Mouse (Mus musculus) CH12.LX (cell line): ENCODE measurements around the gene Spag5. TPM values are rescaled to one million over a fixed set of nuclear protein-coding genes. Genes with fewer than 3 reads are reported as not detected.

Source experiments
- DNase-seq: peaks from one replicate; pipeline ENCODE4 v3.0.0-alpha.2; 2013; ENCODE audit errors: extremely low read depth
- H3K27ac ChIP-seq: 2 replicates; pipeline ENCODE4 v1.5.1; 2012; ENCODE audit warnings: low read depth, mild to moderate bottlenecking, control low read depth, moderate library complexity; ENCODE audit not compliant: insufficient read depth
- H3K27me3 ChIP-seq: replicated peaks from 2 replicates; pipeline ENCODE3; 2012; ENCODE audit warnings: inconsistent platforms
- H3K36me3 ChIP-seq, 2 experiments: replicated peaks in 1 of 2; 2 replicates each; pipeline versions ENCODE3 to v1.6.1; 2012; ENCODE audit warnings: inconsistent platforms in 1 of 2, low read length in 1 of 2, mild to moderate bottlenecking in 1 of 2, mixed read lengths in 1 of 2, moderate library complexity in 1 of 2; ENCODE audit not compliant: control insufficient read depth in 1 of 2, insufficient read depth in 1 of 2
- H3K4me1 ChIP-seq, 2 experiments: 2 replicates each; pipeline ENCODE4 v1.6.1; 2012; ENCODE audit warnings: inconsistent platforms in 1 of 2, moderate library complexity in 1 of 2; ENCODE audit not compliant: insufficient read depth in 2 of 2, control insufficient read depth in 1 of 2
- H3K4me2 ChIP-seq: 2 replicates; pipeline ENCODE4 v1.6.1; 2012; ENCODE audit warnings: low read depth, mild to moderate bottlenecking, control low read depth; ENCODE audit not compliant: poor library complexity, insufficient read depth, severe bottlenecking
- H3K4me3 ChIP-seq, 3 experiments: fragments of 150-350 bp in 1 of 3; sonication (generic) in 1 of 3; replicated peaks in 1 of 3; 2 replicates each; pipeline versions ENCODE3 to v1.5.1; 2011 to 2012; ENCODE audit warnings: low read depth in 2 of 3, low read length in 2 of 3, mild to moderate bottlenecking in 2 of 3, moderate library complexity in 2 of 3, control low read depth in 1 of 3, improper control_type of control experiment in 1 of 3, inconsistent platforms in 1 of 3, mixed read lengths in 1 of 3; ENCODE audit not compliant: poor library complexity in 1 of 3
- H3K79me2 ChIP-seq: replicated peaks from 2 replicates; pipeline ENCODE4 v1.6.1; 2012; ENCODE audit warnings: mild to moderate bottlenecking, moderate library complexity; ENCODE audit not compliant: control insufficient read depth, poor library complexity, insufficient read depth, severe bottlenecking; ENCODE audit errors: extremely low read depth
- H3K9ac ChIP-seq: 2 replicates; pipeline ENCODE4 v1.6.1; 2012; ENCODE audit warnings: low read depth, mild to moderate bottlenecking, control low read depth, moderate library complexity; ENCODE audit not compliant: insufficient read depth
- H3K9me3 ChIP-seq: replicated peaks from 2 replicates; pipeline ENCODE3; 2012; ENCODE audit warnings: low read length, inconsistent platforms, mixed read lengths
- CHD1 ChIP-seq: IDR thresholded peaks from 2 replicates; pipeline ENCODE4 v1.6.1; 2012; ENCODE audit warnings: low read depth, low read length, improper control_type of control experiment, inconsistent platforms
- CHD2 ChIP-seq: IDR thresholded peaks from 2 replicates; pipeline ENCODE4 v1.6.1; 2011; ENCODE audit warnings: low read length, improper control_type of control experiment
- CTCF ChIP-seq, 2 experiments: IDR thresholded peaks in 1 of 2; conservative IDR thresholded peaks in 1 of 2; 2 replicates each; pipeline ENCODE4 v1.5.1; 2011 to 2012; ENCODE audit warnings: low read depth in 2 of 2, low read length in 2 of 2, improper control_type of control experiment in 1 of 2, inconsistent platforms in 1 of 2, mild to moderate bottlenecking in 1 of 2, moderate library complexity in 1 of 2
- E2F4 ChIP-seq: IDR thresholded peaks from 2 replicates; pipeline ENCODE4 v1.6.1; 2011; ENCODE audit warnings: low read depth, low read length, improper control_type of control experiment; ENCODE audit not compliant: insufficient replicate concordance
- EP300 ChIP-seq: IDR thresholded peaks from 2 replicates; pipeline ENCODE4 v1.6.1; 2011; ENCODE audit warnings: low read length, improper control_type of control experiment
- ETS1 ChIP-seq: conservative IDR thresholded peaks from 2 replicates; pipeline ENCODE4 v1.6.1; 2012; ENCODE audit warnings: low read depth, mild to moderate bottlenecking, inconsistent platforms, low read length, improper control_type of control experiment, moderate library complexity
- HCFC1 ChIP-seq: IDR thresholded peaks from 2 replicates; pipeline ENCODE4 v1.6.1; 2012; ENCODE audit warnings: low read depth, mild to moderate bottlenecking, inconsistent platforms, low read length, improper control_type of control experiment
- IRF4 ChIP-seq: IDR thresholded peaks from 2 replicates; pipeline ENCODE4 v1.6.1; 2014; ENCODE audit warnings: low read depth, mild to moderate bottlenecking, inconsistent platforms, low read length, improper control_type of control experiment
- KAT2A ChIP-seq: IDR thresholded peaks from 2 replicates; pipeline ENCODE4 v1.6.1; 2012; ENCODE audit warnings: low read length, improper control_type of control experiment, inconsistent platforms; ENCODE audit not compliant: insufficient replicate concordance
- MAX ChIP-seq: IDR thresholded peaks from 2 replicates; pipeline ENCODE4 v1.6.1; 2011; ENCODE audit warnings: low read length, improper control_type of control experiment
- MXI1 ChIP-seq: IDR thresholded peaks from 2 replicates; pipeline ENCODE4 v1.6.1; 2011; ENCODE audit warnings: mild to moderate bottlenecking, low read depth, low read length, improper control_type of control experiment
- NRF1 ChIP-seq: IDR thresholded peaks from 2 replicates; pipeline ENCODE4 v1.6.1; 2014; ENCODE audit warnings: low read depth, mild to moderate bottlenecking, inconsistent platforms, low read length, improper control_type of control experiment, moderate library complexity
- POLR2AphosphoS2 ChIP-seq: IDR thresholded peaks from 2 replicates; pipeline ENCODE4 v1.6.1; 2011; ENCODE audit warnings: low read depth, low read length, improper control_type of control experiment
- SIN3A ChIP-seq: IDR thresholded peaks from 2 replicates; pipeline ENCODE4 v1.6.1; 2012; ENCODE audit warnings: low read length, improper control_type of control experiment, inconsistent platforms
- USF1 ChIP-seq: IDR thresholded peaks from 2 replicates; pipeline ENCODE4 v1.6.1; 2014; ENCODE audit warnings: low read depth, mild to moderate bottlenecking, inconsistent platforms, low read length, improper control_type of control experiment
- USF2 ChIP-seq: conservative IDR thresholded peaks from 2 replicates; pipeline ENCODE4 v1.6.1; 2011; ENCODE audit warnings: low read depth, low read length, improper control_type of control experiment
- ZNF384 ChIP-seq: IDR thresholded peaks from 2 replicates; pipeline ENCODE4 v1.6.1; 2012; ENCODE audit warnings: low read depth, low read length, improper control_type of control experiment, inconsistent platforms
- dilution Hi-C: fragments of 300-500 bp; cut with MboI; formaldehyde crosslinking; loops from 2 replicates; pipeline ENCODE4 v1.14.3; 2020; ENCODE audit warnings: low sequenced_read_pairs; ENCODE audit not compliant: extremely low pct_unique_long_range_greater_than_20kb, extremely low pct_ligation_motif_present
- in situ Hi-C: fragments of 300-500 bp; cut with MboI; formaldehyde crosslinking; loops from 3 replicates; pipeline ENCODE4 v1.14.3; 2019; ENCODE audit warnings: low sequenced_read_pairs, low pct_ligation_motif_present, low pct_unique_long_range_greater_than_20kb, mixed read lengths
- polyA plus RNA-seq: library from polyadenylated mRNA; unstranded; fragments of >175 nt; gene quantifications from 2 replicates; pipeline ENCODE4 v1.2.1, GENCODE M21; 2012; ENCODE audit warnings: low read depth; ENCODE audit not compliant: insufficient read length
- total RNA-seq, 2 experiments: library from RNA; depleted of rRNA; stranded (reverse); fragments of 300-350 nt in 1 of 2; fragments of >200 nt in 1 of 2; gene quantifications; 2 replicates each; pipeline ENCODE4 v1.2.3; 2012 to 2014

Gene Spag5
- total and polyA plus RNA-seq, 3 experiments, result 47.7 to 92.3 (median 57.0) TPM

DNA sequence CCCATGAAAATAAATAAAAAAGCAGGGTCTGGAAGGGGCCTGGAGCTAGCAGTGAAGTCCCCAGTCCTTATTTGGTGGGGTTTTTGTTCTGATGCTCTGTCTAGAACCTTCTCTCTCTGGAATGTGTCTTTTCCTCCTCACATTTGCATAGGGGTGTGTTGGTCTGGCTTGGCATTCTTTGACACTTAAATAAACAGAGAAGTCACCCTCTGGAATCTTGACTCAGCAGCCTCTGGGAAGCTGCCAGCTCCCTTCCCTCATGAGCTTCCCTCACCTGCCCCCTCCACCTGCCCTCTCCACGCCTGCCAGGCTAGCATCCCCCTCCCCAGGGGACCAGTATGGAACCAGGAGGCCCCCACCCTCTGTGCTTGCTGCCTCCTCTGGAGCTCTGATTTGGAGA lies 69.1 kb downstream of the Spag5 start:
- DNase-seq, result no peak
- Histone ChIP-seq H3K9ac (no peak overlapping the region), H3K4me3 (no peak overlapping the region), H3K4me1 (peaks cover 0 to 9% of the 10 kb centered on the region in 2 experiments; a peak in 2 of 4 replicates), H3K79me2 (no peaks in the 10 kb centered on the region), H3K27ac (no peak overlapping the region), H3K27me3 (peaks cover 62% of the 10 kb centered on the region), H3K36me3 (no peaks in the 10 kb centered on the region), H3K4me2 (no peak overlapping the region), H3K9me3 (no peaks in the 10 kb centered on the region)
- in situ Hi-C loops (no loop called here), dilution Hi-C loops (no loop called here)
- TF ChIP-seq USF1 (no peak), IRF4 (no peak)

DNA sequence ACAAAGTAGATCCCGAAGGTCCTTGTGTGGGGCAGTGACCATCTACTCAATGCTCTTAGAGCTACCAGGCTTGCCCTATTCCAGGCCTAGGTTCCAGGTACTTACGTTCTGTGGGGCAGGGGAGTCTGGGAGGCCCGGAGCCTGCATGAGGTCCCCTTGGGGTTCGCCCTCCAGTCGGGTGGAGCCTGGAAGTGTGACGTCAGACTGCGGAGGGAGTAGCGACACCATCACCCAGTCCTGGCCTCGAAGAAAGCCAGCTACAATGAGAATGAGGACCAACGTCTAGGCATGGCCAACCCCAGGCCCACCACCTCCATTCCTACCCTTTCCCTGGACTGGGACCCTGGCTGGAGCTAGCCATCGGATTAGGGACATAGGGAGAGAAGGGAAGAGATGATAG lies 70.4 kb downstream of the Spag5 start:
- no peak for DNase-seq
- Histone ChIP-seq H3K4me3 (no peak overlapping the region), H3K79me2 (no peaks in the 10 kb centered on the region), H3K27ac (no peak overlapping the region), H3K36me3 (no peaks in the 10 kb centered on the region), H3K9ac (no peak overlapping the region), H3K4me2 (no peak overlapping the region), H3K9me3 (no peaks in the 10 kb centered on the region), H3K27me3 (peaks cover 50% of the 10 kb centered on the region), H3K4me1 (peaks cover 0 to 18% of the 10 kb centered on the region in 2 experiments; a peak in 2 of 4 replicates)
- in situ Hi-C loops (no loop called here), dilution Hi-C loops (no loop called here)
- no peak for TF ChIP-seq ZNF384
- TF ChIP-seq KAT2A, result no peak
- TF ChIP-seq CHD2, result no peak
- TF ChIP-seq NRF1, result no peak
- TF ChIP-seq E2F4, result no peak
- TF ChIP-seq ETS1, result no peak
- TF ChIP-seq MAX, result no peak
- TF ChIP-seq IRF4, result no peak
- TF ChIP-seq SIN3A, result no peak
- no peak for TF ChIP-seq MXI1
- no peak for TF ChIP-seq CHD1
- TF ChIP-seq CTCF (conservative IDR thresholded peaks at IDR 0.05 in 1 of 2, IDR thresholded peaks at IDR 0.05 in 1 of 2; ENCODE audit: low read depth in 2 of 2, low read length in 2 of 2), result no peak
- TF ChIP-seq EP300, result no peak
- no peak for TF ChIP-seq HCFC1
- no peak for TF ChIP-seq USF2
- no peak for TF ChIP-seq POLR2AphosphoS2

Other genes with a start within 250 kb of the Spag5 start
Only the 20 nearest of the 26 such genes appear.
- gene Fam222b, start 206.9 kb upstream of the Spag5 start, total RNA-seq (2012; rRNA removed), result 8.7 and 10.0 TPM in 2 replicates
- gene Fam222b, start 206.9 kb upstream of the Spag5 start, total RNA-seq (2014; rRNA removed), result 3.9 and 5.9 TPM in 2 replicates
- gene Fam222b, start 206.9 kb upstream of the Spag5 start, polyA plus RNA-seq, result 26.8 and 34.4 TPM in 2 replicates
- 47.9 and 55.9 TPM in 2 replicates for gene Traf4, start 135.9 kb upstream of the Spag5 start, total RNA-seq (2012; rRNA removed)
- gene Traf4, start 135.9 kb upstream of the Spag5 start, total RNA-seq (2014; rRNA removed), result 17.1 and 20.8 TPM in 2 replicates
- gene Traf4, start 135.9 kb upstream of the Spag5 start, polyA plus RNA-seq, result 52.9 and 68.7 TPM in 2 replicates
- 6.7 and 7.4 TPM in 2 replicates for gene Nek8, start 124.9 kb upstream of the Spag5 start, total RNA-seq (2012; rRNA removed)
- 6.1 and 7.1 TPM in 2 replicates for gene Nek8, start 124.9 kb upstream of the Spag5 start, total RNA-seq (2014; rRNA removed)
- 8.3 and 9.9 TPM in 2 replicates for gene Nek8, start 124.9 kb upstream of the Spag5 start, polyA plus RNA-seq
- 16.4 and 20.3 TPM in 2 replicates for gene Tlcd1, start 124.8 kb upstream of the Spag5 start, total RNA-seq (2012; rRNA removed)
- 18.2 and 20.3 TPM in 2 replicates for gene Tlcd1, start 124.8 kb upstream of the Spag5 start, total RNA-seq (2014; rRNA removed)
- 15.6 and 19.1 TPM in 2 replicates for gene Tlcd1, start 124.8 kb upstream of the Spag5 start, polyA plus RNA-seq
- gene Rpl23a, start 117.9 kb upstream of the Spag5 start, total RNA-seq (2012; rRNA removed), result 3,714 and 3,939 TPM in 2 replicates
- gene Rpl23a, start 117.9 kb upstream of the Spag5 start, total RNA-seq (2014; rRNA removed), result 3,235 and 3,361 TPM in 2 replicates
- 2,992 and 3,119 TPM in 2 replicates for gene Rpl23a, start 117.9 kb upstream of the Spag5 start, polyA plus RNA-seq
- 0.17 and 0.25 TPM in 2 replicates for gene Rab34, start 113.1 kb upstream of the Spag5 start, total RNA-seq (2012; rRNA removed)
- 0.50 TPM in 1 of 2 replicates, not detected in the other for gene Rab34, start 113.1 kb upstream of the Spag5 start, total RNA-seq (2014; rRNA removed)
- 0.49 and 1.4 TPM in 2 replicates for gene Rab34, start 113.1 kb upstream of the Spag5 start, polyA plus RNA-seq
- gene Proca1, start 108.1 kb upstream of the Spag5 start, total RNA-seq (2012; rRNA removed), result 0.21 TPM in 1 of 2 replicates, not detected in the other
- gene Proca1, start 108.1 kb upstream of the Spag5 start, total RNA-seq (2014; rRNA removed), result not detected in 2 replicates
- gene Proca1, start 108.1 kb upstream of the Spag5 start, polyA plus RNA-seq, result 0.40 and 0.46 TPM in 2 replicates
- 95.4 and 119 TPM in 2 replicates for gene Sdf2, start 55.8 kb upstream of the Spag5 start, total RNA-seq (2012; rRNA removed)
- gene Sdf2, start 55.8 kb upstream of the Spag5 start, total RNA-seq (2014; rRNA removed), result 89.1 and 93.0 TPM in 2 replicates
- 61.4 and 62.8 TPM in 2 replicates for gene Sdf2, start 55.8 kb upstream of the Spag5 start, polyA plus RNA-seq
- gene Supt6, start 55.5 kb upstream of the Spag5 start, total RNA-seq (2012; rRNA removed), result 65.5 and 71.0 TPM in 2 replicates
- 29.7 and 30.4 TPM in 2 replicates for gene Supt6, start 55.5 kb upstream of the Spag5 start, total RNA-seq (2014; rRNA removed)
- gene Supt6, start 55.5 kb upstream of the Spag5 start, polyA plus RNA-seq, result 99.9 and 104 TPM in 2 replicates
- gene 2610507B11Rik, start 39.8 kb upstream of the Spag5 start, total RNA-seq (2012; rRNA removed), result 89.3 and 108 TPM in 2 replicates
- gene 2610507B11Rik, start 39.8 kb upstream of the Spag5 start, total RNA-seq (2014; rRNA removed), result 55.8 and 58.9 TPM in 2 replicates
- 96.9 and 97.9 TPM in 2 replicates for gene 2610507B11Rik, start 39.8 kb upstream of the Spag5 start, polyA plus RNA-seq
- gene BC030499, start 10.7 kb upstream of the Spag5 start, total RNA-seq (2012; rRNA removed), result 1.1 and 1.3 TPM in 2 replicates
- 0.70 and 0.81 TPM in 2 replicates for gene BC030499, start 10.7 kb upstream of the Spag5 start, total RNA-seq (2014; rRNA removed)
- gene BC030499, start 10.7 kb upstream of the Spag5 start, polyA plus RNA-seq, result 1.3 and 1.4 TPM in 2 replicates
- 23.6 and 90.2 TPM in 2 replicates for gene Aldoc, start 21.4 kb downstream of the Spag5 start, total RNA-seq (2012; rRNA removed)
- gene Aldoc, start 21.4 kb downstream of the Spag5 start, total RNA-seq (2014; rRNA removed), result 96.5 and 119 TPM in 2 replicates
- 20.4 and 25.0 TPM in 2 replicates for gene Aldoc, start 21.4 kb downstream of the Spag5 start, polyA plus RNA-seq
- gene Pigs, start 26.9 kb downstream of the Spag5 start, total RNA-seq (2012; rRNA removed), result 51.2 and 53.1 TPM in 2 replicates
- 25.7 and 26.3 TPM in 2 replicates for gene Pigs, start 26.9 kb downstream of the Spag5 start, total RNA-seq (2014; rRNA removed)
- 51.8 and 65.4 TPM in 2 replicates for gene Pigs, start 26.9 kb downstream of the Spag5 start, polyA plus RNA-seq
- gene Unc119, start 42.0 kb downstream of the Spag5 start, total RNA-seq (2012; rRNA removed), result 80.5 and 81.6 TPM in 2 replicates
- gene Unc119, start 42.0 kb downstream of the Spag5 start, total RNA-seq (2014; rRNA removed), result 197 and 227 TPM in 2 replicates
- 146 and 173 TPM in 2 replicates for gene Unc119, start 42.0 kb downstream of the Spag5 start, polyA plus RNA-seq
- not detected in 2 replicates for gene Foxn1, start 85.0 kb downstream of the Spag5 start, total RNA-seq (2012; rRNA removed)
- not detected in 2 replicates for gene Foxn1, start 85.0 kb downstream of the Spag5 start, total RNA-seq (2014; rRNA removed)
- not detected in 2 replicates for gene Foxn1, start 85.0 kb downstream of the Spag5 start, polyA plus RNA-seq
- not detected in 2 replicates for gene Slc13a2, start 120.7 kb downstream of the Spag5 start, total RNA-seq (2012; rRNA removed)
- gene Slc13a2, start 120.7 kb downstream of the Spag5 start, total RNA-seq (2014; rRNA removed), result not detected in 2 replicates
- not detected in 2 replicates for gene Slc13a2, start 120.7 kb downstream of the Spag5 start, polyA plus RNA-seq
- 6.1 and 6.8 TPM in 2 replicates for gene Slc46a1, start 164.2 kb downstream of the Spag5 start, total RNA-seq (2012; rRNA removed)
- 4.2 and 4.4 TPM in 2 replicates for gene Slc46a1, start 164.2 kb downstream of the Spag5 start, total RNA-seq (2014; rRNA removed)
- 5.4 and 6.0 TPM in 2 replicates for gene Slc46a1, start 164.2 kb downstream of the Spag5 start, polyA plus RNA-seq
- gene Sarm1, start 196.2 kb downstream of the Spag5 start, total RNA-seq (2012; rRNA removed), result 0.55 and 0.84 TPM in 2 replicates
- gene Sarm1, start 196.2 kb downstream of the Spag5 start, total RNA-seq (2014; rRNA removed), result 0.31 and 0.50 TPM in 2 replicates
- gene Sarm1, start 196.2 kb downstream of the Spag5 start, polyA plus RNA-seq, result 0.94 and 1.1 TPM in 2 replicates
- gene Vtn, start 197.6 kb downstream of the Spag5 start, total RNA-seq (2012; rRNA removed), result not detected in 2 replicates
- gene Vtn, start 197.6 kb downstream of the Spag5 start, total RNA-seq (2014; rRNA removed), result not detected in 2 replicates
- gene Vtn, start 197.6 kb downstream of the Spag5 start, polyA plus RNA-seq, result not detected in 2 replicates
- gene Sebox, start 201.9 kb downstream of the Spag5 start, total RNA-seq (2012; rRNA removed), result not detected in 2 replicates
- not detected in 2 replicates for gene Sebox, start 201.9 kb downstream of the Spag5 start, total RNA-seq (2014; rRNA removed)
- gene Sebox, start 201.9 kb downstream of the Spag5 start, polyA plus RNA-seq, result not detected in 2 replicates